Mouse (Mus musculus) fibroblast of lung, adult 2 months (primary cell): ENCODE data around the gene Slc5a3.
"Not testable (repeated sequence)": the region's sequence is repeated elsewhere in the genome, so short reads cannot be mapped to it uniquely, and the experiment has no call there.

Experiments used
- DNase-seq: peaks from one replicate; pipeline ENCODE4 v3.0.0-alpha.2; 2011; ENCODE audit warnings: low read depth

Gene Slc5a3

GRCm38 (mm10) chr16:92062832-92063231, 4.7 kb downstream of the Slc5a3 start:
- DNase-seq, result no peak

GRCm38 (mm10) chr16:92064801-92065200, 6.7 kb downstream of the Slc5a3 start:
- no peak for DNase-seq

GRCm38 (mm10) chr16:92070338-92070737, 12.2 kb downstream of the Slc5a3 start:
- DNase-seq, result no peak

- DNase-seq, result no peak
These were observed 18.7 kb downstream of the Slc5a3 start for GRCm38 (mm10) chr16:92076797-92077196.

GRCm38 (mm10) chr16:92083771-92084453, 25.8 kb downstream of the Slc5a3 start:
- no peak for DNase-seq

GRCm38 (mm10) chr16:92089225-92089624, 31.1 kb downstream of the Slc5a3 start:
- no peak for DNase-seq

GRCm38 (mm10) chr16:92091876-92092275, 33.8 kb downstream of the Slc5a3 start:
- no peak for DNase-seq

- DNase-seq, result no peak
These were observed 40.4 kb downstream of the Slc5a3 start for GRCm38 (mm10) chr16:92098351-92099051.

GRCm38 (mm10) chr16:92099598-92099997, 41.5 kb downstream of the Slc5a3 start:
- DNase-seq, result no peak

GRCm38 (mm10) chr16:92100111-92100510, 42.0 kb downstream of the Slc5a3 start:
- DNase-seq, result no peak

- DNase-seq, result no peak
These were observed 44.0 kb downstream of the Slc5a3 start for GRCm38 (mm10) chr16:92102115-92102514.

- not testable (repeated sequence) for DNase-seq
These were observed 44.8 kb downstream of the Slc5a3 start for GRCm38 (mm10) chr16:92102931-92103330.

GRCm38 (mm10) chr16:92103572-92104331, 45.6 kb downstream of the Slc5a3 start:
- no peak for DNase-seq

- no peak for DNase-seq
These were observed 46.1 kb downstream of the Slc5a3 start for GRCm38 (mm10) chr16:92104332-92104590.

- no peak for DNase-seq
These were observed 46.8 kb downstream of the Slc5a3 start for GRCm38 (mm10) chr16:92104951-92105350.

- DNase-seq, result peak; percentile 56
These were observed 47.5 kb downstream of the Slc5a3 start for GRCm38 (mm10) chr16:92105631-92106030.

GRCm38 (mm10) chr16:92107346-92107745, 49.2 kb downstream of the Slc5a3 start:
- no peak for DNase-seq

- no peak for DNase-seq
These were observed 56.7 kb downstream of the Slc5a3 start for GRCm38 (mm10) chr16:92114706-92115241.

GRCm38 (mm10) chr16:92115611-92116421, 57.7 kb downstream of the Slc5a3 start:
- no peak for DNase-seq

- no peak for DNase-seq
These were observed 59.5 kb downstream of the Slc5a3 start for GRCm38 (mm10) chr16:92117337-92118209.

GRCm38 (mm10) chr16:92119013-92119515, 60.9 kb downstream of the Slc5a3 start:
- no peak for DNase-seq
